In genomic region chr1:39106650-39107049, GRCm38 (mm10) we compare ENCODE assay signal across 22 mouse cellular contexts.
A peak's percentile ranks its signal among the peaks of the same experiment; 100 is the strongest.
DNase-seq lines count a peak whose midpoint lies in the region; ATAC-seq and TF ChIP-seq lines count a peak whose summit lies in the region.
"Had no signal": no experiment of that assay in that cellular context is flagged by ENCODE, and none has a peak within 500 bp of the region (broad histone marks: within the 10 kb centered on the region; RNA-seq: fewer than 3 reads in every experiment).

No protein-coding gene starts in this region.

- DNase-seq in embryo, embryonic 10.5 days (ENCODE audit: low spot score), result peak; percentile 22
- DNase-seq in embryo, embryonic 10 days (ENCODE audit: low spot score), result no peak
- peak; percentile 30 to 38 for DNase-seq in heart, adult 2 months
- peak; percentile 56 to 64 for DNase-seq in heart, postnatal 10 days
- no peak for DNase-seq in hindbrain, postnatal 0 days (ENCODE audit: low spot score)
- no peak for DNase-seq in forebrain, embryonic 11.5 days (ENCODE audit: low spot score)
- DNase-seq: adrenal gland, postnatal 10 days; cerebellum, adult 9-10 months; embryo, embryonic 11 days; liver; thymus, postnatal 36 days had no signal

- no peak for TF ChIP-seq CTCF in heart, adult 2 months (IDR thresholded peaks at IDR 0.05)
- no peak for TF ChIP-seq CTCF in cortical plate, adult 2 months (IDR thresholded peaks at IDR 0.05; ENCODE audit: extremely low read depth, insufficient read depth, low read length)
- no peak for TF ChIP-seq CTCF in hindbrain, postnatal 0 days (IDR thresholded peaks at IDR 0.05; ENCODE audit: low read depth)

- TF ChIP-seq EP300 in heart, adult 2 months (IDR thresholded peaks at IDR 0.05; ENCODE audit: insufficient read depth, low read depth, low read length), result no peak

- 41% methylated on average over 6 of the region's 6 CpGs for WGBS in heart, adult 2 months
- WGBS in heart, embryonic 12.5 days, result 75% methylated on average over 6 of the region's 6 CpGs
- 73% methylated on average over 6 of the region's 6 CpGs for WGBS in hindbrain, postnatal 0 days
- 62% methylated on average over 6 of the region's 6 CpGs for WGBS in forebrain, embryonic 11.5 days

- ATAC-seq in heart, embryonic 12.5 days (ENCODE audit: insufficient number of reproducible peaks, low FRiP score), result no peak
- no peak for ATAC-seq in hindbrain, postnatal 0 days
- ATAC-seq in forebrain, embryonic 11.5 days (replicated peaks; ENCODE audit: low FRiP score), result no peak
- ATAC-seq: activated CD4-positive, CD25-positive, alpha-beta regulatory T cell, adult 4 months; CD4-positive, CD25-positive, alpha-beta regulatory T cell, adult 4 months; forebrain, embryonic 13.5 days; intestine, embryonic 16.5 days; lung, postnatal 0 days had no signal

- H3K79me2 ChIP-seq in heart, adult 2 months (replicated peaks; ENCODE audit: control insufficient read depth, insufficient read depth, low read length), result no peaks in the 10 kb centered on the region

- H3K4me1 ChIP-seq in heart, adult 2 months (ENCODE audit: control insufficient read depth, insufficient read depth, low read length), result peaks cover 5% of the 10 kb centered on the region
- H3K4me1 ChIP-seq in heart, embryonic 12.5 days (replicated peaks), result peaks cover 19% of the 10 kb centered on the region
- H3K4me1 ChIP-seq in cortical plate, adult 2 months (ENCODE audit: control insufficient read depth, insufficient read depth, low read length), result peaks cover 4% of the 10 kb centered on the region; the same call in 1 of the 2 replicates
- H3K4me1 ChIP-seq in hindbrain, postnatal 0 days (ENCODE audit: insufficient read depth, low read length), result no peaks in the 10 kb centered on the region
- H3K4me1 ChIP-seq in forebrain, embryonic 11.5 days (replicated peaks; ENCODE audit: control insufficient read depth, insufficient read depth, low read length), result no peaks in the 10 kb centered on the region
- H3K4me1 ChIP-seq: forebrain, embryonic 13.5 days; hindbrain, embryonic 13.5 days; neural tube, embryonic 12.5 days had no signal

- H3K4me3 ChIP-seq in heart, adult 2 months, result no peak overlapping the region
- no peak overlapping the region for H3K4me3 ChIP-seq in heart, embryonic 12.5 days
- no peak overlapping the region for H3K4me3 ChIP-seq in cortical plate, adult 2 months (ENCODE audit: insufficient read depth, low read length)
- H3K4me3 ChIP-seq in hindbrain, postnatal 0 days (ENCODE audit: low read length), result no peak overlapping the region
- H3K4me3 ChIP-seq in forebrain, embryonic 11.5 days (ENCODE audit: low read depth, low read length), result no peak overlapping the region
- H3K4me3 ChIP-seq: forebrain, embryonic 13.5 days; heart, embryonic 15.5 days; hindbrain, embryonic 13.5 days; neural tube, embryonic 12.5 days had no signal

- no peak for TF ChIP-seq POLR2A in heart, adult 2 months (IDR thresholded peaks at IDR 0.05; ENCODE audit: insufficient read depth, low read depth, low read length)
- TF ChIP-seq POLR2A in cortical plate, adult 2 months (IDR thresholded peaks at IDR 0.05; ENCODE audit: extremely low read depth, insufficient read depth, low read length), result no peak

- peaks cover 3% of the 10 kb centered on the region; the same call in 1 of the 2 replicates for H3K36me3 ChIP-seq in heart, adult 2 months (ENCODE audit: control insufficient read depth, insufficient read depth, low read length)
- H3K36me3 ChIP-seq in heart, embryonic 12.5 days, result no peaks in the 10 kb centered on the region
- H3K36me3 ChIP-seq in hindbrain, postnatal 0 days (ENCODE audit: insufficient read depth, low read length), result no peaks in the 10 kb centered on the region
- H3K36me3 ChIP-seq in forebrain, embryonic 11.5 days (ENCODE audit: control insufficient read depth, insufficient read depth, low read length), result no peaks in the 10 kb centered on the region
- H3K36me3 ChIP-seq: heart, embryonic 15.5 days; hindbrain, embryonic 13.5 days; neural tube, embryonic 12.5 days had no signal

- H3K27me3 ChIP-seq in heart, adult 2 months (ENCODE audit: control insufficient read depth, insufficient read depth, low read length), result no peaks in the 10 kb centered on the region
- no peaks in the 10 kb centered on the region for H3K27me3 ChIP-seq in heart, embryonic 12.5 days (replicated peaks)
- no peaks in the 10 kb centered on the region for H3K27me3 ChIP-seq in hindbrain, postnatal 0 days (ENCODE audit: insufficient read depth, low read length)
- H3K27me3 ChIP-seq in forebrain, embryonic 11.5 days (ENCODE audit: control insufficient read depth, insufficient read depth, low read length), result no peaks in the 10 kb centered on the region
- H3K27me3 ChIP-seq: forebrain, embryonic 13.5 days; heart, embryonic 15.5 days; hindbrain, embryonic 13.5 days; neural tube, embryonic 12.5 days had no signal

- H3K9me3 ChIP-seq in heart, embryonic 12.5 days (replicated peaks), result no peaks in the 10 kb centered on the region
- H3K9me3 ChIP-seq in hindbrain, postnatal 0 days (ENCODE audit: low read length), result no peaks in the 10 kb centered on the region
- no peaks in the 10 kb centered on the region for H3K9me3 ChIP-seq in forebrain, embryonic 11.5 days (ENCODE audit: control insufficient read depth, low read length)
- H3K9me3 ChIP-seq: forebrain, embryonic 13.5 days; heart, embryonic 15.5 days; hindbrain, embryonic 13.5 days; neural tube, embryonic 12.5 days had no signal

- H3K4me2 ChIP-seq in heart, embryonic 12.5 days, result no peak overlapping the region
- no peak overlapping the region for H3K4me2 ChIP-seq in hindbrain, postnatal 0 days (ENCODE audit: low read depth, low read length)
- H3K4me2 ChIP-seq in forebrain, embryonic 11.5 days (ENCODE audit: low read depth, low read length, severe bottlenecking), result no peak overlapping the region
- H3K4me2 ChIP-seq: forebrain, embryonic 13.5 days; heart, embryonic 15.5 days; hindbrain, embryonic 13.5 days; midbrain, embryonic 11.5 days; neural tube, embryonic 12.5 days had no signal

- no peak overlapping the region for H3K9ac ChIP-seq in heart, adult 2 months (ENCODE audit: low read depth, low read length)
- no peak overlapping the region for H3K9ac ChIP-seq in heart, embryonic 12.5 days
- no peak overlapping the region for H3K9ac ChIP-seq in hindbrain, postnatal 0 days (replicated peaks; ENCODE audit: low read length)
- no peak overlapping the region for H3K9ac ChIP-seq in forebrain, embryonic 11.5 days (ENCODE audit: low read length)
- H3K9ac ChIP-seq: forebrain, embryonic 13.5 days; heart, embryonic 15.5 days; hindbrain, embryonic 13.5 days; neural tube, embryonic 12.5 days had no signal

- peak overlapping the region; percentile 88 for H3K27ac ChIP-seq in heart, adult 2 months
- H3K27ac ChIP-seq in heart, embryonic 12.5 days (ENCODE audit: poor library complexity, severe bottlenecking), result no peak overlapping the region
- peak overlapping the region; percentile 32; the same call in 1 of the 2 replicates for H3K27ac ChIP-seq in cortical plate, adult 2 months (ENCODE audit: insufficient read depth, low read length)
- no peak overlapping the region for H3K27ac ChIP-seq in hindbrain, postnatal 0 days
- no peak overlapping the region for H3K27ac ChIP-seq in forebrain, embryonic 11.5 days (ENCODE audit: low read depth, low read length)
- H3K27ac ChIP-seq: forebrain, embryonic 13.5 days; hindbrain, embryonic 13.5 days; neural tube, embryonic 12.5 days had no signal

- intact Hi-C loops in heart, adult 2 months (cut with DNase I), result loop anchor here (5.0 kb wide), 1 partner anchor 86 kb away; the partner anchor contains the start of gene Npas2
- intact Hi-C loops in heart, postnatal 10 days (cut with DNase I), result loop anchor here (5.0 kb wide), 1 partner anchor 86 kb away; the partner anchor contains the start of gene Npas2

Comparison
In these comparisons a context has a peak if more than half of its experiments do, and no peak if none do; other contexts are left out.
1. DNase-seq: peak in embryo, embryonic 10.5 days (single experiment), heart, adult 2 months (2 of 2) and heart, postnatal 10 days (2 of 2); none in embryo, embryonic 10 days (single experiment), hindbrain, postnatal 0 days (single experiment) and forebrain, embryonic 11.5 days (single experiment).
2. H3K27ac ChIP-seq: peak in heart, adult 2 months (single experiment) and cortical plate, adult 2 months (single experiment); none in heart, embryonic 12.5 days (single experiment), hindbrain, postnatal 0 days (single experiment) and forebrain, embryonic 11.5 days (single experiment).